8 mouse cellular contexts compared by ENCODE assay signal in the genomic region with DNA sequence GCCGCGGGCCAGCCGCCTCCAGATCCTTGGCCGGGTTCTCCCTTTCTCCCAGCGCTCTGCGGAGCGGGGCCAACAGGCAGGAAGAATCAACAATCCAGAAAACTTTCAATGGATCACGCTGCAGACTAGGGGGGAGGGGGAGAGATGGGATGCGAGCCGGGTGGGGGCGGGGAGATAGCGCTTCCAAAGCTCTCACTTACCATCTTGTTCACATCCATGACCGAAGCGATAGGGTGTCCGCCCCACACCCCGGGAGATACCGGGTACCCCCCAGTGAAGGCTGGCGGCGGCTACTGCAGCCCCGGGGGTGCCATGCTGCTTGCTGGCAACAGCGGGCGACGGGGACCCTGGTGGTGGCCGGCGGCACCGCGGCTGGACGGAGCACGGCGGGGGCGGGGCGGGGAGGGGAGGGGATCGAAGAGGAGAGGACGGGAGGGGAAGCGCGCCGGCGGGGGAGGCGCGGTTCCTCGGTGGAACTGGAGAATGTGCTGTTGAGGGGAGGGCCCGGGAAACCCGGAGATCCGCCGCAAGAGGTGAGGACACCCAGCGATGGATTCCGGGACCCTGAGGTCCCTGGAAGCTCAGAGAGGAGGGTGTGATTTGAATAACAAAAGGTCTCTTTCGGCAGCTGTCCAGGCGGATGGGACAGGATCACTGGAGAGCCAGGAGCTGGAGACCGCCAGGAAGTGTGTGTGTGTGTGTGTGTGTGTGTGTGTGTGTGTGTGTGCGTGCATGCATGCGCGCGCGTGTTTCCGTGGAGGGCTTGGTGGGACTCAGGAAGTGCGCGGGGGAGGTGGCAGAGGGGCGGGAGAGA. TPM values are rescaled to one million over a fixed set of nuclear protein-coding genes. Genes with fewer than 3 reads are reported as not detected.
DNase-seq lines count a peak whose midpoint lies in the region; ATAC-seq and TF ChIP-seq lines count a peak whose summit lies in the region.

No protein-coding gene starts in this region.

- intact Hi-C loops in heart, postnatal 25 days (cut with DNase I): loop anchor here (2.0 kb wide), 1 partner anchor 26 kb away; no protein-coding TSS in a partner anchor

- no peaks in the 10 kb centered on the region; the same call in 1 of the 2 replicates for H3K9me3 ChIP-seq in ES-Bruce4 (replicated peaks; ENCODE audit: control insufficient read depth, insufficient read depth, low read length, poor library complexity, severe bottlenecking)
- H3K9me3 ChIP-seq in forebrain, embryonic 16.5 days (ENCODE audit: control insufficient read depth, low read length): no peaks in the 10 kb centered on the region
- H3K9me3 ChIP-seq in neural tube, embryonic 13.5 days: no peaks in the 10 kb centered on the region
- H3K9me3 ChIP-seq in stomach, postnatal 0 days (ENCODE audit: control insufficient read depth, low read length): no peaks in the 10 kb centered on the region

- peaks cover 7% of the 10 kb centered on the region for H3K4me1 ChIP-seq in ES-Bruce4 (ENCODE audit: control insufficient read depth, insufficient read depth, low read length)
- H3K4me1 ChIP-seq in brown adipose tissue, adult 24 weeks (ENCODE audit: control insufficient read depth, insufficient read depth, insufficient read length, low read length): peaks cover 31% of the 10 kb centered on the region
- H3K4me1 ChIP-seq in forebrain, embryonic 16.5 days (replicated peaks; ENCODE audit: control insufficient read depth, insufficient read depth, low read length): peaks cover 21% of the 10 kb centered on the region
- H3K4me1 ChIP-seq in neural tube, embryonic 13.5 days (replicated peaks): peaks cover 45% of the 10 kb centered on the region
- H3K4me1 ChIP-seq in stomach, postnatal 0 days (replicated peaks; ENCODE audit: control insufficient read depth, insufficient read depth): 0 out of 2 replicates have a peak, but pooled peaks cover 3% of the 10 kb centered on the region

- TF ChIP-seq POLR2A in ES-Bruce4 (IDR thresholded peaks at IDR 0.05; ENCODE audit: insufficient read depth, low read length): no peak

- peak overlapping the region; percentile 83 for H3K27ac ChIP-seq in ES-Bruce4 (ENCODE audit: insufficient read depth, low read length)
- peak overlapping the region; percentile 12; the same call in 1 of the 2 replicates for H3K27ac ChIP-seq in brown adipose tissue, adult 24 weeks (replicated peaks; ENCODE audit: low read depth, low read length)
- H3K27ac ChIP-seq in forebrain, embryonic 16.5 days (ENCODE audit: low read length): peak overlapping the region; percentile 95
- H3K27ac ChIP-seq in layer of hippocampus, adult 2 months: peak overlapping the region; percentile 82
- peak overlapping the region; percentile 96 for H3K27ac ChIP-seq in neural tube, embryonic 13.5 days (replicated peaks)
- H3K27ac ChIP-seq in stomach, postnatal 0 days (replicated peaks): peak overlapping the region; percentile 74

- WGBS in forebrain, embryonic 16.5 days: under 1% methylated on average over 45 of the region's 59 CpGs
- under 1% methylated on average over 51 of the region's 59 CpGs for WGBS in neural tube, embryonic 13.5 days
- WGBS in stomach, postnatal 0 days: under 1% methylated on average over 48 of the region's 59 CpGs

- H3K4me3 ChIP-seq in ES-Bruce4 (ENCODE audit: low read depth, low read length): peak overlapping the region; percentile 95
- H3K4me3 ChIP-seq in brown adipose tissue, adult 24 weeks (ENCODE audit: insufficient read depth, low read depth, low read length): peak overlapping the region; percentile 76
- peak overlapping the region; percentile 84 for H3K4me3 ChIP-seq in forebrain, embryonic 16.5 days (replicated peaks; ENCODE audit: low read length)
- H3K4me3 ChIP-seq in layer of hippocampus, adult 2 months: peak overlapping the region; percentile 59
- H3K4me3 ChIP-seq in neural tube, embryonic 13.5 days: peak overlapping the region; percentile 64
- H3K4me3 ChIP-seq in stomach, postnatal 0 days (ENCODE audit: low read depth, low read length): peak overlapping the region; percentile 64

- ATAC-seq in forebrain, embryonic 16.5 days: peak; percentile 77
- ATAC-seq in neural tube, embryonic 13.5 days (ENCODE audit: low read depth): peak; percentile 82
- peak; percentile 88 for ATAC-seq in stomach, postnatal 0 days (ENCODE audit: low FRiP score, low TSS enrichment)

- TF ChIP-seq EP300 in ES-Bruce4 (IDR thresholded peaks at IDR 0.05; ENCODE audit: insufficient read depth, low read depth, low read length): peak; percentile 90; the same call in 1 of the 2 replicates
- no peak for TF ChIP-seq EP300 in stomach, postnatal 0 days (optimal IDR thresholded peaks at IDR 0.05)

- H3K9ac ChIP-seq in ES-Bruce4 (ENCODE audit: low read depth, poor library complexity, severe bottlenecking): peak overlapping the region; percentile 92
- H3K9ac ChIP-seq in forebrain, embryonic 16.5 days (replicated peaks; ENCODE audit: low read depth, low read length): peak overlapping the region; percentile 77
- H3K9ac ChIP-seq in neural tube, embryonic 13.5 days: peak overlapping the region; percentile 80
- peak overlapping the region; percentile 56 for H3K9ac ChIP-seq in stomach, postnatal 0 days (ENCODE audit: low read length)

- no peaks in the 10 kb centered on the region for H3K27me3 ChIP-seq in ES-Bruce4 (ENCODE audit: control insufficient read depth, insufficient read depth, low read length, poor library complexity, severe bottlenecking)
- H3K27me3 ChIP-seq in forebrain, embryonic 16.5 days (replicated peaks; ENCODE audit: control insufficient read depth, insufficient read depth, low read length): no peaks in the 10 kb centered on the region
- H3K27me3 ChIP-seq in neural tube, embryonic 13.5 days: no peaks in the 10 kb centered on the region
- no peaks in the 10 kb centered on the region for H3K27me3 ChIP-seq in stomach, postnatal 0 days (ENCODE audit: control insufficient read depth, insufficient read depth, low read length)

- no peaks in the 10 kb centered on the region for H3K36me3 ChIP-seq in ES-Bruce4 (ENCODE audit: control insufficient read depth, insufficient read depth, low read length, poor library complexity, severe bottlenecking)
- no peaks in the 10 kb centered on the region for H3K36me3 ChIP-seq in forebrain, embryonic 16.5 days (ENCODE audit: control insufficient read depth, insufficient read depth)
- no peaks in the 10 kb centered on the region for H3K36me3 ChIP-seq in neural tube, embryonic 13.5 days
- H3K36me3 ChIP-seq in stomach, postnatal 0 days (ENCODE audit: control insufficient read depth, insufficient read depth, low read length): no peaks in the 10 kb centered on the region

- no peak for TF ChIP-seq CTCF in ES-Bruce4 (IDR thresholded peaks at IDR 0.05; ENCODE audit: low read depth, low read length)
- peak; percentile 73 for TF ChIP-seq CTCF in layer of hippocampus, adult 2 months (conservative IDR thresholded peaks at IDR 0.05)
- peak; percentile 62 for TF ChIP-seq CTCF in stomach, postnatal 0 days (IDR thresholded peaks at IDR 0.05; ENCODE audit: low read depth)

- peak overlapping the region; percentile 91 for H3K4me2 ChIP-seq in forebrain, embryonic 16.5 days (ENCODE audit: low read length)
- peak overlapping the region; percentile 93 for H3K4me2 ChIP-seq in neural tube, embryonic 13.5 days
- H3K4me2 ChIP-seq in stomach, postnatal 0 days (replicated peaks; ENCODE audit: low read depth): peak overlapping the region; percentile 64

- peak; percentile 59 for DNase-seq in heart, postnatal 25 days (ENCODE audit: low spot score)
- DNase-seq in layer of hippocampus, adult 2 months (ENCODE audit: low spot score in 2 of 2): peak; percentile 55 to 58
- peak; percentile 72 to 79 for DNase-seq in lung, adult 18-20 months
- peak; percentile 84 for DNase-seq in stomach, postnatal 0 days (ENCODE audit: low spot score)

RNA-seq across cellular contexts. Expression of gene Hip1, which starts 55.8 kb away (rescaled TPM):
- polyA plus RNA-seq in ES-Bruce4 (2011; ENCODE audit: insufficient read depth, insufficient read length, low read depth, missing spikeins): 51.6 and 63.2 TPM in 2 replicates
- polyA plus RNA-seq in brown adipose tissue, adult 24 weeks (2012; ENCODE audit: insufficient read depth, insufficient read length, missing spikeins): 7.9 and 8.6 TPM in 2 replicates
- polyA plus RNA-seq in forebrain, embryonic 16.5 days (2015; fragmentation: Nextera tagmentation; extraction: Ambion mirVana): 29.1 and 32.5 TPM in 2 replicates
- 10 to 100 TPM; 30.0 to 36.0 TPM for total RNA-seq in heart, postnatal 25 days (2021)
- total RNA-seq in layer of hippocampus, adult 2 months (2021): 10 to 100 TPM; 41.2 to 41.4 TPM
- 48.3 and 48.6 TPM in 2 replicates for polyA plus RNA-seq in neural tube, embryonic 13.5 days (2015; fragmentation: Nextera tagmentation; extraction: Ambion mirVana)
- polyA plus RNA-seq in stomach, postnatal 0 days (2015; fragmentation: Nextera tagmentation; extraction: Ambion mirVana): 4.9 and 7.3 TPM in 2 replicates

Comparison
In these comparisons a context has a peak if more than half of its experiments do, and no peak if none do; other contexts are left out.
1. Peak in every context shown above with its lines: DNase-seq, ATAC-seq, H3K4me3 ChIP-seq and H3K27ac ChIP-seq.
2. H3K27ac ChIP-seq: peak in every context shown above with its lines; median percentile 96 in neural tube, embryonic 13.5 days; 95 in forebrain, embryonic 16.5 days; 83 in ES-Bruce4; 82 in layer of hippocampus, adult 2 months; 74 in stomach, postnatal 0 days; 12 in brown adipose tissue, adult 24 weeks.